Mouse (Mus musculus) intestine, embryonic 15.5 days (tissue): ENCODE results near the gene Ndufv1. TPM values are rescaled to one million over a fixed set of nuclear protein-coding genes. Genes with fewer than 3 reads are reported as not detected.

Experiments
- ATAC-seq: fragments of 200-750 bp; cut with Nextera tagmentation; 2 replicates; pipeline ENCODE4 v1.8.0; 2017; ENCODE audit warnings: moderate TSS enrichment, moderate library complexity
- H3K27ac ChIP-seq: fragments of 300-500 bp; sonication (generic); 2 replicates; pipeline ENCODE4 v1.5.1; 2015; ENCODE audit warnings: mild to moderate bottlenecking, inconsistent platforms
- H3K27me3 ChIP-seq: fragments of 300-500 bp; sonication (generic); replicated peaks from 2 replicates; pipeline ENCODE4 v1.6.1; 2015; ENCODE audit warnings: inconsistent platforms
- H3K36me3 ChIP-seq: fragments of 300-500 bp; sonication (generic); 2 replicates; pipeline ENCODE4 v1.6.1; 2015; ENCODE audit warnings: inconsistent platforms
- H3K4me1 ChIP-seq: fragments of 300-500 bp; sonication (generic); replicated peaks from 2 replicates; pipeline ENCODE4 v1.6.1; 2015; ENCODE audit warnings: inconsistent platforms
- H3K4me2 ChIP-seq: fragments of 300-500 bp; sonication (generic); replicated peaks from 2 replicates; pipeline ENCODE4 v1.6.1; 2015; ENCODE audit warnings: mild to moderate bottlenecking, inconsistent platforms
- H3K4me3 ChIP-seq: fragments of 300-500 bp; sonication (generic); replicated peaks from 2 replicates; pipeline ENCODE4 v1.5.1; 2015; ENCODE audit warnings: inconsistent platforms
- H3K9ac ChIP-seq: fragments of 300-500 bp; sonication (generic); 2 replicates; pipeline ENCODE4 v1.6.1; 2015; ENCODE audit warnings: inconsistent platforms
- H3K9me3 ChIP-seq: fragments of 300-500 bp; sonication (generic); 2 replicates; pipeline ENCODE4 v1.6.1; 2016; ENCODE audit warnings: inconsistent platforms
- WGBS: fragments of 180-500 bp; shearing (Covaris S2); methylation state at CpG from one replicate; pipeline ENCODE4 v1.1.7; 2015; 5-methylcytosine and 5-hydroxymethylcytosine counted together
- polyA plus RNA-seq: library from polyadenylated mRNA; unstranded; fragments of >200 nt; fragmentation: Nextera tagmentation; extraction: Ambion mirVana; gene quantifications from 2 replicates; pipeline ENCODE4 v1.2.1, GENCODE M21; 2015

Ndufv1 gene
- polyA plus RNA-seq, 1 experiment from 2014 or later = 241 TPM

DNA sequence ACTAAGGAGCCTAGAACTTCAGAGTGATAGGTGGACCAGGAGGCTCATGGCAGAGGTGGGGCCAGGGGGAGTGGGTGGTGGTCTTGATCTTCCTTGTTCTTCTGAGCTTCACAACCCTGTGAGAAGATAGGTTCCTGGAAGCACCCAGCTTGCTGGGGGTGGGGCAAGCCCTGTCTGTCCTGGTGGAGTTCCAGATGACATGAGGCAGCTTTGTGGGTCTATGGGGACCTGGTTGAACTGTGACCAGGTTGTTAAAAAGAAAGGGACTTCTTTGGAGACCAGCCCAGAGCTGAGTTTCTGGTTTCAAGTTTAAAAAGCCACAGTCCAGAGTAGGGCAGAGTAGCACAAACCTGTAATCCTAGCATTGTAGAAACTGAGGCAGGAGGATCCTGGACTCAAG, 53.6 kb downstream of the Ndufv1 start:
- H3K4me3 ChIP-seq = no peak overlapping the region
- peaks cover 2% of the 10 kb centered on the region; the same call in 1 of the 2 replicates for H3K4me1 ChIP-seq
- H3K36me3 ChIP-seq = no peaks in the 10 kb centered on the region
- H3K27me3 ChIP-seq = no peaks in the 10 kb centered on the region
- H3K4me2 ChIP-seq = no peak overlapping the region
- H3K9ac ChIP-seq = no peak overlapping the region
- no peaks in the 10 kb centered on the region for H3K9me3 ChIP-seq
- ATAC-seq = no peak
- no peak overlapping the region for H3K27ac ChIP-seq

DNA sequence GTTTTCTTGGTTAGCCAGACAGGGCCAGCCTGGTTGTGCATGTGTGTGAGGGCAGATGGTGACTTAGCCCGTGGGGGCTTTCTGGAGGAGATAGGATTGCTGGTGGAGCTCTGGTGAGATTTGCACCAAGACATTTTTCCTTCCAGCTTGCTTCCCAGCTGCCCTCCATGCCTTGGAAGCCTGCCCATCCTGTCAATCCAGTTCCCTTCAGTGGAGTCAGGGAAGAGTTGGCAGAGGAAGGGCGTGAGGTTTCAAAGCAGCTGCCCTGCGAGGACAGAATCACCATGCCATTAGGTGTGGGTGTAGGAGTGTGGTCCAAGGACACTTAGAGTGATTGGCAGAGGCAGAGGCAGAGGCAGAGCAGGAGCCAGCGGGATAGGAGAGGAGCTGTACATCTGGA, 54.1 kb downstream of the Ndufv1 start, which contains the start of gene Aldh3b3:
Gene Aldh3b3 (plus strand): TSS at position 176 of the 400 bp plus-strand sequence.
- no peaks in the 10 kb centered on the region for H3K9me3 ChIP-seq
- WGBS = 63% methylated on average over 4 of the region's 4 CpGs
- peaks cover 2% of the 10 kb centered on the region; the same call in 1 of the 2 replicates for H3K4me1 ChIP-seq
- no peak within 1 kb of the TSS for H3K27ac ChIP-seq
- no peaks in the 10 kb centered on the region for H3K27me3 ChIP-seq
- H3K4me3 ChIP-seq = no peak within 1 kb of the TSS
- ATAC-seq = no peak
- H3K9ac ChIP-seq = no peak within 1 kb of the TSS
- H3K36me3 ChIP-seq = no peaks in the 10 kb centered on the region
- no peak within 1 kb of the TSS for H3K4me2 ChIP-seq

Other genes starting within 250 kb of the Ndufv1 start
- gene Kmt5b, start 245.4 kb downstream of the Ndufv1 start, polyA plus RNA-seq = 21.8 and 22.0 TPM in 2 replicates
- gene Chka, start 161.0 kb downstream of the Ndufv1 start, polyA plus RNA-seq = 63.3 and 68.5 TPM in 2 replicates
- gene Tcirg1, start 105.7 kb downstream of the Ndufv1 start, polyA plus RNA-seq = 50.9 and 56.3 TPM in 2 replicates
- 342 and 413 TPM in 2 replicates for gene Ndufs8, start 100.0 kb downstream of the Ndufv1 start, polyA plus RNA-seq
- gene Aldh3b1, start 83.0 kb downstream of the Ndufv1 start, polyA plus RNA-seq = 2.3 and 2.4 TPM in 2 replicates
- 20.2 and 21.8 TPM in 2 replicates for gene Unc93b1, start 77.6 kb downstream of the Ndufv1 start, polyA plus RNA-seq
- gene Aldh3b3, start 54.2 kb downstream of the Ndufv1 start, polyA plus RNA-seq = not detected in 2 replicates
- gene Aldh3b2, start 40.5 kb downstream of the Ndufv1 start, polyA plus RNA-seq = 0.78 and 0.84 TPM in 2 replicates
- 12.8 and 14.2 TPM in 2 replicates for gene Acy3, start 26.2 kb downstream of the Ndufv1 start, polyA plus RNA-seq
- 0.35 and 0.38 TPM in 2 replicates for gene Tbx10, start 20.1 kb downstream of the Ndufv1 start, polyA plus RNA-seq
- gene Nudt8, start 12.2 kb downstream of the Ndufv1 start, polyA plus RNA-seq = 33.8 and 35.9 TPM in 2 replicates
- gene Gm49405, start 12.2 kb downstream of the Ndufv1 start, polyA plus RNA-seq = 2.1 and 2.6 TPM in 2 replicates
- 2.8 and 3.8 TPM in 2 replicates for gene Doc2g, start 9.5 kb downstream of the Ndufv1 start, polyA plus RNA-seq
- gene Gstp1, start 25.2 kb upstream of the Ndufv1 start, polyA plus RNA-seq = 973 and 1,014 TPM in 2 replicates
- 24.3 and 35.8 TPM in 2 replicates for gene Gstp2, start 33.2 kb upstream of the Ndufv1 start, polyA plus RNA-seq
- gene Gstp3, start 46.8 kb upstream of the Ndufv1 start, polyA plus RNA-seq = 6.9 and 9.2 TPM in 2 replicates
- gene Cabp2, start 68.8 kb upstream of the Ndufv1 start, polyA plus RNA-seq = 1.7 and 2.8 TPM in 2 replicates
- gene Cdk2ap2, start 84.4 kb upstream of the Ndufv1 start, polyA plus RNA-seq = 127 and 147 TPM in 2 replicates
- gene Pitpnm1, start 87.2 kb upstream of the Ndufv1 start, polyA plus RNA-seq = 13.8 and 20.9 TPM in 2 replicates
- 75.0 and 80.7 TPM in 2 replicates for gene Aip, start 113.1 kb upstream of the Ndufv1 start, polyA plus RNA-seq
- not detected in 2 replicates for gene Gpr152, start 127.0 kb upstream of the Ndufv1 start, polyA plus RNA-seq
- 0.09 and 0.19 TPM in 2 replicates for gene Cabp4, start 131.2 kb upstream of the Ndufv1 start, polyA plus RNA-seq
- 207 and 214 TPM in 2 replicates for gene Coro1b, start 135.8 kb upstream of the Ndufv1 start, polyA plus RNA-seq
- 3.9 and 5.4 TPM in 2 replicates for gene Ptprcap, start 140.8 kb upstream of the Ndufv1 start, polyA plus RNA-seq
- gene Rps6kb2, start 150.5 kb upstream of the Ndufv1 start, polyA plus RNA-seq = 40.7 and 41.9 TPM in 2 replicates
- gene Carns1, start 162.7 kb upstream of the Ndufv1 start, polyA plus RNA-seq = 1.7 and 2.0 TPM in 2 replicates
- gene Tbc1d10c, start 178.5 kb upstream of the Ndufv1 start, polyA plus RNA-seq = 3.5 TPM in 2 replicates
- 757 and 779 TPM in 2 replicates for gene Ppp1ca, start 179.3 kb upstream of the Ndufv1 start, polyA plus RNA-seq
- 29.3 and 30.5 TPM in 2 replicates for gene Rad9a, start 188.9 kb upstream of the Ndufv1 start, polyA plus RNA-seq
- gene Clcf1, start 201.4 kb upstream of the Ndufv1 start, polyA plus RNA-seq = 5.7 and 5.9 TPM in 2 replicates
- gene AC109138.7, start 201.6 kb upstream of the Ndufv1 start, polyA plus RNA-seq = not detected in 2 replicates
- gene Pold4, start 219.1 kb upstream of the Ndufv1 start, polyA plus RNA-seq = 35.0 and 40.8 TPM in 2 replicates